Mouse (Mus musculus): ENCODE data around the gene Mfsd4b5.

DNA sequence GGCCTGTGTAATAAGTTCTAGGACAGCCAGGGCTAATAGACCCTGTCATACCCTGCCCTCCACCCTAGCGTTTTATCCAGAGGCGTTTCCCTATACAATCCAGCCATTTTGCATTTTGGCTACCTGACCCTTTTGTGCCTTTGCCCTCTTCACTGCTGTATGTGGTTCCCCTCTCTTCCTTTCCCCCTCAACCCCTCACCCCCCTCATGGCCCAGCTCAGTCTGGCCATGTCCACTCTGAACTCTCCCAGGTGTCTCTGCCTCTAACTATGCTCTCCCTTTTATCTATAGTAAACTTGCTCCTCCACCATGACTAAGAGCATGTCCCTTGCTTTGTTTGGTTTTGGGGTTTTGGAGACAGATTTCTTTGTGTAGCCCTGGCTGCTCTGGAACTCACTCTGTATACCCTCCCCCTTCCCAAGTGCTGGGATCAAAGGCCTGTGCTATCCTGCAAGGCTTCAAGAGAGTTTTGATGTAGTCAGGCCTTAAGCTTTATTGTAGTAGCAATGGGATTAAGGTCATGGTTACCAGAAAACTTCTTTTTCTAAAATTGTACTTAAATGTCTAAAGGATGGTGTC lies 37.0 kb downstream of the Mfsd4b5 start:
- TF ChIP-seq EP300 (IDR thresholded peaks at IDR 0.05; ENCODE audit: insufficient read depth, low read depth, low read length): no peak
- no peak for TF ChIP-seq CTCF (IDR thresholded peaks at IDR 0.05; ENCODE audit: low read depth, low read length)
- no peak for TF ChIP-seq POLR2A (IDR thresholded peaks at IDR 0.05; ENCODE audit: insufficient read depth, low read length)
